Mouse (Mus musculus) testis, postnatal 14 days (tissue): ENCODE results near the gene Gm17018.
"Not testable (repeated sequence)": the region's sequence is repeated elsewhere in the genome, so short reads cannot be mapped to it uniquely, and the experiment has no call there.

Experiments
- DNase-seq: peaks from one replicate; pipeline ENCODE4 v3.0.0; 2021; ENCODE audit warnings: low spot score

Gm17018 gene

DNA sequence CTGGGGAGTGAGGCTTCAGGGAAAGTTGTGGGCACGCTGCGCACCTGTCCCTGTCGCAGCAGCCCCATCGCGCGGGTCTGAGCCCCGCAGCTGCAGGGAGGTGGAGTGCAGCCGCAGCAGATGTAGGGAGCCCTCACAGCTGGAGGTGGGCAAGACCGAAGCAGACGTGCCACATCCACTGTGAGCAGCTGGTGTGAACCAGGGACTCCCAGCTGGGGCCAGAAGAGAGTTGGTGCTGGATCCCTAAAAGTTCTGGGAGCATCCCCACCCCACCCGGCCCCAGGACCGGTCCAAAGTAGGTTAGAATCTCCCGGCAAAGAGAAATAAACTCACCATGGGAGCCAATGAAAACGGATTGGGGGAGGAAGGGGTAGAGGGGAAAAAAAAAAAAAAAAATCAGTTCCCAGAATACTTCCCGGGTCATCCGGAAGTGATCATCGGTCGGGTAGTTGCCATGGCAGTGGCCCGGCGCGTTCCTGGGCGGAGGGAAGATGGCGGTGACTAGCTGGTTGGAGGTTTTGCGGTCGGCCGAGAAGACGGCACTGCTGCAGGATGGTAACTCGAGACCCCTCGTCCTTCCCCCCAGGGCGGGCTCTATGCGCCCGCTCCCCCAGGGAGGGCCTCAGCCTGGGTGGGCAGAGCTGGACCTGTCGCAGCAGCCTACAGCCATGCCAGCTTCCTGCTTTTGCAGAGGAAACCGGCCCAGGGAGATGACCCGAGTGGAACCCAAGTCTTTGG, at the start of gene Gm17018, which contains the start of gene Poll:
Gm17018 (plus strand) TSS at position 463 of the 738 bp plus-strand sequence.
Poll (minus strand) TSS at position 379 of the 738 bp plus-strand sequence.
- DNase-seq, result peak; percentile 84

DNA sequence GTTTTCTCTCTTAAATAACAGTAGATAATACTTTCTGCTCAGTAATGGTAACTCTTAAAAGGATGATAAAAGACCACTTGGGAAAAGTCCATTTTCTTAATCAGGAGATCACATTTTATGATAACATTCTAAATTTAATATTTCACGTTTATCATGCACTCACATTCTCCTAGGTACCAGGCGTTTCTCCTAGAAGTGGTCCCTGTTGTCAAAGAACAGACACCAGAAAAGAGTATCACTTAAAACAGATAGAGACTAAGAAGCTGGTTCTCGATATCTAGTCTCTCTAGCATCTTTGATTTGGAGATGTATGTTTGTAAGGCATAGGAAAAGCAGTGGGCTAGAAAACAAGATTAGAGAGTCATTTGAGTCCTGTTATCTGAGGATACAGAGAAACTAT, 49.7 kb upstream of the Gm17018 start:
- no peak for DNase-seq

DNA sequence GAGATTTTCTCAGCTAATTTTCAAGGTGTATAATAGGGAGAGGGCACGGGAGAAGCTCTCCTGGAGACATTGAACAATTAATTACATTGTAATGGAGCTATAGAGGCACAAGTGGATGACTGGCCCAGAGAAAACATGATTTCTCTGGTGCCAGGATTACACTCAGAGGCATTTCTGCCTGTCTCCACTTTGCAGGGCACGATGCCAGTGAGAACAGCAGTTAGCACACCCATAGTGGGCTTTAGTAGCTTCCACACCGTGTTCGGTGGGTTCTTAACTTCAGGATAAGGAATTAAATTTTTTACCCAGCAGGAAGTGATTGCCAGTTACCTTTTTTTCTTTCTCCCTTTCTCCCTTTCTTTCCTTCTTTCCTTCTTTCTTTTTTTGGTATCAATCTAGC, 49.0 kb upstream of the Gm17018 start:
- DNase-seq, result no peak

DNA sequence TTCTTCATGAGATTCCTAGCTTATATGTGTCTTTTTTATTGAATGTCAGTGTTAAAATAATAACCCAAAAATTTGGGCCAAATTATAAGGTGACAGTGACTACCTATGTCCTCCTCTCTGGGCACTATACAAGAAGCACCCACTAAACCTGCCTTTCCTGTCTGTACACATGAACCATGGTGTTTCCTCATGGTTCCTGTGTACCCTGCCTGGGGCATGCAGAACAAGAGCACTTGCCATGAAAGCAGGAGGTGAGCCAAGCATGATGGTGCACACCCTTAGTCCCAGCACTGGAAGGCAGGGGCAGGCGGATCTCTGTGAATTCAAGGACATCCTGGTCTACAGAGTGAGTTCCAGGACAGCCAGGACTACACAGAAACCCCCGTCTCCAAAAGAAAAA, 45.1 kb upstream of the Gm17018 start:
- DNase-seq, result no peak

DNA sequence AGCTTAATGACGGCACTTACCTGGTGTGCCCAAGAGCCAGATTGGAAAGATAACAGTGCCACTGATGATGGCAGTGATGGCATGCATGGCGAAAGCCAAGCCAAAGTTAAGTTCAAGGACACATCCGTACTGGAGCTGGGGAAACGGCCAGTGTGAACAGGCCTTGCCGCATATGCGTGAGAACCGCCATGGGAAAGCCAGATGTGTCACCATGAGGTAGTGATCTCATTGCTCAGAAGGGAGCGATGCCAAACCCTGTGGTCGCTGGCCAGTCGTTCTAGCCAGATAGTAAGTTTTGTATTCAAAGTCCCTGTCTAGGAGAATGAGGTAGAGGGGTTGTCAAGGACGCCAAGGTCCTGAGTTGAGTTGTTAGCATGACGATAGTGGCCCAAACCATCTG, 44.2 kb upstream of the Gm17018 start:
- no peak for DNase-seq

DNA sequence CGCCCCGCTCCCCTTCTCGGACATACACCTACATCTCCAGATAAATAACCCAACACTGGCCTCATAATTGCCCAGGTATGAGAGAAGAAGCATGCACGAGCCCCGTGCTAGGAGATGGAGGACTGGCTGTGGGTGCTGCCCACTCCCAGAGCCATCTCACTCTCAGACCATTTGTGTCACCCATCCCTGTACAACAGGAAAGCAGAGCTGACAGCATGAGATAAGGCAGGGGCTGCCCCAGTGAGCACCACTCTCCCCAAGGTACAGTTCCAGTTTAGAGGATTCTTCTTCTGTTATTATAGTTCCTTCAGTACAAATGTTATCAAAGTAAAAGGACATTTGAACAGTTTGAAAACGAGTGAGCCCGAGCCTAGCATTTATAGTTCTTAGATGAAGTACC, 33.0 kb upstream of the Gm17018 start:
- DNase-seq, result no peak

DNA sequence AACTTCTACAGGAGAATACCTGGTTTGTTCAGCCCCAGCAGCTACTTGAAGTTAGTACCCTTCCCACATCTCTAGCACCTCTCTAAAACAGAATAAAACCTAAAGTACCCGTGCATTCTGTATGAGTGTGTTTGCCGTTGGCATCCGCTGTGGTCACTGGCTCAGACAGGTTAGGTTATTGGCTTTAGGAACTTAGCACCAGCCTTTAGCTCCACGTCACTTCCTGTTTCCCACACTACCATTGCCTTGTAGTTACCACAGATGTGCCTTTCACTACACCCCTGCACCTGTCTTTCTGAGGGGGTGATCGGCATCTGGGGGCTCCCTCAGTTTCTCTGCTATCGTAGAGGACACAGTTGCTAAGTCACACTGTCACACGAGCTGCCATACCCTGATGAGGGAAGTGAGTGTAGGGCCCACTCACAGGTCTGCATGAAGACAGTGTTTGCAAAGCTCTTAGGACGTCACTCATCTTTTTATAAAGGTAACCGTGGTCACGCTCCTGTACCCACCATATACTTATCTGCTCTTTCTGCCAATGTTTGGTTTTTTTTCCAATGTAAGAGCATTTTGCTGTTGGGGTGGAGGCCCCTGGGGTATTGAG, 32.4 kb upstream of the Gm17018 start:
- DNase-seq, result no peak

DNA sequence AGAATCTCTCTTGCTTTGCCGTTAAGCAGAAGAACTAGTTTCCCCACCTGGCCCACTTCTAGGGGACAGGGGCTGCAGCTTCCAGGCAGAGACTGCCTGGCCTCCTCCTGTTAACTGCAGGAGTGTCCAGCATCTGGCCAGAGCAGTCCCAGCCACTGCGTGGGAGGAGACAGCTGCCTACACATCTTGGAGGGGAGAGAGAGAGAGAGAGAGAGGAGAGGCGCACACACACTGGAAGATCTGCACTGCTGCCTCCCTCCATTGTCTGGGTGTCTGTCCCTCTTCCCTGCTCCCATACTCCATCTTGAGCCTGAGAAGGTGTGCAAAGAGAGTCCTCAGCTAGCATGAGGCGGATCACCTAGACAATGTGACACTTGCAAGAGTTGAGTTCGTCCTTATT, 31.1 kb upstream of the Gm17018 start:
- DNase-seq, result no peak

DNA sequence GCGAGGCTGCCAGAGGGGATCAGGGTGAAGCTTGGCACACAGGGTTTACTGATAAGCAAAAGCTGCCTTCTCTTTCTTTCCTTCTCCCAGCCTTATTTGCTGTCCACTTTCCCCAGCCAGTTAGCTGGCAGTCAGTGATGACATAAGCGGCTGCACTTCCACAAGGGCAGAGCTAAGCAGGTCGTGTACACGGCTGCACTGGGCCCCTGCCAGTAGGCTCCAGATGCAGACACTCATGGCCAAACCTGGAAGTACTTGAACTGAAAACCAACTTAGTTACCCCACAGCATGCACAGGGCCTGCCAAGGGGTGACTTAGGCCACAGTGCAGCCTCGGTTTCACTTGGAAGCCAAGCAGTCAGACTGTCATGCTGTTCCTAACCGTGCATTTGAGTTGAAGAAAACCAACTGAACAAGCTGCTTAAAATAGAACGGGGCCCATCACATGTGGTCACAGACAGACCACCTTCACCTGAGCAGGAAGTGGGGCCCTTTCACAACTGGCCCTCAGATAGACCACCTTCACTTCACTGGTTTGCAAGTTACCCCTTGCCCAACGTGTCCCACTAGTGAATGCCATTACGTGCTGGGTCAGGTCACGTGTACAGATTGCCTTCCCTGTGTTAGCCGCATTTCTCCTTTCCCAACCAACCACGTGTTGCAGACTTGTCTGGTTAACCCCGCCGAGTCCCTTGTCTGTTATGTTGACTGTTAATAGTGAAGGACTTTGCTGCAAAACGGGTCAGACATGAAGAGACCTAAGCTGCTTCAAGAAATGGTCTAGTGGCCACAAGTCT, 30.0 kb upstream of the Gm17018 start:
- DNase-seq, result no peak

DNA sequence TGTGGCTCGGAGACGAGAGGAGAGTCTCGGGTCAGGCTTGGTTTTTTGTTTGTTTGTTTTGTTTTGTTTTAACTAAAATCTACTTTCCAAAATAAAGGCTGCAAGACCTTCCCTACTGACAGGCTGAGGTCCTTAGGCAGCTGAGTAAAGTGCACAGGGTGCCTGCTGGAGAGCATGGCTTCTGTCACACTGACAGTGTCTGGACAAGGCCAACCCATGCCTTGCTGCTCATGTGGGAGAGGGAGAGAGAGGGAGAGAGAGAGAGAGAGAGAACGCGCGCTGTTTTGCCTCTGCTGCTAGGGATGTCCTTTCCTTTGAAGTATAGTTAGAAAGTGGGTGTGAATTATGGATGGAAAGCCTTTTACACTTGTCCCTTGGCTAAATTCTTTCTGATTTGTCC, 28.9 kb upstream of the Gm17018 start:
- no peak for DNase-seq

DNA sequence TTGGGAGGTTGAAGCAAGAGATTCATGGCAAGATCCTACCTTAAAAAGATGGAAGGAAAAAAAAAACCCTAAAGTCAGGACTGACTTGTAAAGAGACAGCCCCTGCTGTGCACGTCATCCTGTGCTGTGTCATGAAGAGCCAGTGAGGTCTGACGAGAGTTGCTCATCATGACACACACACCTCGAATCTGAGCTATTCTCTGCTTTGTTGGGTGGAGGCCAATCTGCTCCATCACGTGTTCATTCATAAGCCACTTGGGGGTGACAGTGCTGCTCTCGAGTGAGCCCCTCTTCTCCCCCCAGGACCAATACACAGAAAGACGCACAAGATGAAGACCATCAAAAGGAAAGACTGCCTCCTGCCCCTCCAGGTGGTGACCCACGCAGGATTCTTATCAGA, 26.8 kb upstream of the Gm17018 start:
- DNase-seq, result no peak

DNA sequence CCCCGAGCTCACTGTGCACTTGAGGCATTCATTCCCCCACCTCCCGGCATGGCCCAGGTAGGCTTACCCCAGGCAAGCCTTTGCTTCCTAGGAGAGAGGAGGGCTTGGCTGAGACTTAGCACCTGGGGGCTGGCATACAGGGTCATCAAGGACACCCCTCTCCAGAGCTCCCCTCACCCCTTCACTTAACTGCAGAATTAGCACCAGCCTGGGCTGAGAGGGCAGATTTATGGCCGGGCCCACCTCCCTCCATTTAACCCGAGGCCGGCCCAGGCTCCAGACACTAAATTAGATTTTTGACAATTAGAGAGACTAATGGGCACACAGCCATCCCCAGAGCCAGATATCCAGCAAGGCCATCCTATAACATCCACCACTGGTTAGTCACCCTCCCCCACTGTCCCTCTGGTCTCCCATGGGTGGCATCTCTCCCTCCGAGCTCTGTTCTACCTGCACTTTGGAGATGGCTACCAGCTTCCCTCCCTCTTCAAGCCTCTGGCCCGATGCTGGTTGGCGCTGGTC, 25.1 kb upstream of the Gm17018 start:
- DNase-seq, result no peak

DNA sequence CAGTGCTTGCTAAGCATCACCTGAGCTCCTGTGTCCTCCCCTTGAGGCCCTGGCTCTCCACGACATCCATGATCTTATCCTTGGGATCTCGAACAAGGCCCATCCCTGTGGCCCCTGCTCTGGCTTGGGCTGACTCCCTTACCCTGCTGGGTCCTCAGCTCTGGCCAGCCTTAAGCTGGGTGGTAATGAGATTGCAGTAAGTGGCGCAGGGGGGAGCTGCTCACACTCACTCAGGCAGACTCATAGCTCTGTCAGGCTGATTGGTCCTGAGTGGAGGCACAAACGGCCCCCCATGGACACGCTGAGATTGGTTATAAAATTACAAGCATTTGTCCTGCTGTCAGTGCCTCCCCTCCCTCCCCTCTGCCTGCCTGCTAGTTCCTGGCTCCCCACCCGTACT, 24.5 kb upstream of the Gm17018 start:
- no peak for DNase-seq

DNA sequence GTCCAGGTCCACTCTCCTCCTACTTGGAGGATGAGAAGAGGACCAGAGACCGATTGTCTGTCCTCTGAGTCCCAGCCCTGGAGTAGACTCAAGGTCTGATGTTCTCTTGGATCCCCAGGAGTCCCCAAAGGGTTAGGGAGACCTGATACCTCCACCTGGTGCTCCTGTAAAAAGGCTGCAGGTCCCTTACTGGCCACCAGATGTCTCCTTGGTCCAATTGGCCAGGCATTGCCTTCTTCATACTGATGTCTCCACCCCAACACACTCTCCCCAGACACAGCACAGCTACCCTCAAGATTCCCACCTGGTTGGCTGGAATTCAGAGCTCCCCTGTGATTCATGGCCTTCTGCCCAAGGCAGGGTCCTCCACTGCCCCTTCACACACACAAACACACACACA, 22.9 kb upstream of the Gm17018 start:
- no peak for DNase-seq

DNA sequence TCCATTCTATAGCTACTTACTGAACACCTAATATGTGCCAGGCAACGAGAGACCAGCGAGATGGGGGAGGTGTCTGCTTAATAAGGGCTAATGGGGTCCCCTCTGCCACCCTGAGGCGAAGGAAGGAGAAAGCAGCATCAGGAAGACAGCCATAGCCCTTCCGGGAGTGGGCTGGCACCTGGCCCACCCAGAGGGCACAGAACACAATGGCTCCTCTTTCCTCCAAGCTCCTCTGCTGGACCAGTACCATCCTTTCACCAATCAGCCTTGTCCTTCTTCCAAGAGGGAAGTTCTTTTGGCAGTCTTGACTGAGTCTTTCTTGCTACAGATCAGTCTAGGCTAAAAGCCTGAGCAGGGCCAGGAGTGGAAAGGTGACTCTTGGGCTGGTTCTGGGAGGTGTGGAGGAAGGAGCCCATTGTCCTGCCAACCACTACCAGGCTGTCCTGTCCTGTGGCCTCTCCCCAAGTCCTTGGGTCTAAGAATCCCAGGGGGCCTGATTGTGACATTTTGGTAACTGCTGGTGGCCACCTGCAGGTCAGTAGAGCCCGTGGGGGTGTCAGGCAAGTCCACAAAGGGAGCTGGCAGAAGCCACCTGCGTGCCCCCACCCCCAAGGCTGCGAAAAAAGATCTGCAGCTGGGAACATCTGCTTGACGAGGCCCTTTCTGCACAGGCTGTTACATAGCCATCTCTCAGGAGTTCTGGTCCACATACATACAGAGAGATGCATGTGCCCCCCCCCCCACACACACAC, 19.6 kb upstream of the Gm17018 start:
- DNase-seq, result no peak

DNA sequence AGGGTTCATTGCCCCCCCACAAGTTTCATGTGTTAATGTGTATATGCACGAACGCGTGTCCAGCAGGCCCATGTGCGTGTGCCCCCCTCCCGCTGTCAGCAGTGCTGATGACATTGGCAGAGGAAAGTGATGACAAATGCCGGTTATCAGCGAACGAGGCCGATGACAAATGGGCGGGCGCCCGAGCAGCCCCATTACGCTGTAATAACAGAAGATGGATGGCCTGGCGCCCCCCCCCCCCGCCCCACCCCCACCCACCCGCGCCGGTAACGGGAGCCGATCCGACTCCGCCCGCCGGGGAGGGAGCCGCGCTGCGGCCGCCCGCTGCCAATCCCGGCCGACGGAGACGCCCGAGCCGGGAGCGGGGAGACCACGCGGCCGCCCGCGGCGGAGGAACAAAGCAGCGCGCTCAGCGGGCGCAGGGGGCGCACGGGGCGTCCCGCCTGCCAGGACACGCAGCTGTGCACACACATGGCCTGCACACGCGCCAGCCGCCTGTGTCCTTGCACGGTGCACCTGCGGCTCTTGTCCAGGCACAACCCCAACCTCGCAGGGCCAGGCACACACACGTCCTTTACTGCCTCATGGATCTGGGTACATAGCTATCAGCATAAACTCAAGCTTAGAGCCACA, 18.9 kb upstream of the Gm17018 start:
- DNase-seq, result peak; percentile 27

DNA sequence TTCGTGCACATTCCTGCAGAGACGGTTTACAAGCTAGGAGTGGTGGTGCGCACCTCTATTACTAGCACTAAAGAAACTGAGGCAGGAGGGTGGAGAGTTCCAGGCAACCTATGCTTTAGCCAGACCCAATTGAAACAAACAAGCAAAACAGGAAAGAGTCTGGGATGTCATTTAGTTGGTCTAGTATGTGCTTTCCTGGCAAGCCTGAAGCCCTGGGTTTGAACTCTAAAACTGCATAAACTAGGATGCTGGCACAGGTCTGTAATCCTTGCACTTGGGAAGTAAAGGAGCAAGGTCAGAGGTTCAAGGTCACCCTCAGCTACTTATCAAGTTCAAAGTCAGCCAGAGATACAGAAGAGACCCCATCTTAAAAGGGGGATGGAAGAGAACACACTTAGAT, 18.4 kb upstream of the Gm17018 start:
- DNase-seq, result no peak

DNA sequence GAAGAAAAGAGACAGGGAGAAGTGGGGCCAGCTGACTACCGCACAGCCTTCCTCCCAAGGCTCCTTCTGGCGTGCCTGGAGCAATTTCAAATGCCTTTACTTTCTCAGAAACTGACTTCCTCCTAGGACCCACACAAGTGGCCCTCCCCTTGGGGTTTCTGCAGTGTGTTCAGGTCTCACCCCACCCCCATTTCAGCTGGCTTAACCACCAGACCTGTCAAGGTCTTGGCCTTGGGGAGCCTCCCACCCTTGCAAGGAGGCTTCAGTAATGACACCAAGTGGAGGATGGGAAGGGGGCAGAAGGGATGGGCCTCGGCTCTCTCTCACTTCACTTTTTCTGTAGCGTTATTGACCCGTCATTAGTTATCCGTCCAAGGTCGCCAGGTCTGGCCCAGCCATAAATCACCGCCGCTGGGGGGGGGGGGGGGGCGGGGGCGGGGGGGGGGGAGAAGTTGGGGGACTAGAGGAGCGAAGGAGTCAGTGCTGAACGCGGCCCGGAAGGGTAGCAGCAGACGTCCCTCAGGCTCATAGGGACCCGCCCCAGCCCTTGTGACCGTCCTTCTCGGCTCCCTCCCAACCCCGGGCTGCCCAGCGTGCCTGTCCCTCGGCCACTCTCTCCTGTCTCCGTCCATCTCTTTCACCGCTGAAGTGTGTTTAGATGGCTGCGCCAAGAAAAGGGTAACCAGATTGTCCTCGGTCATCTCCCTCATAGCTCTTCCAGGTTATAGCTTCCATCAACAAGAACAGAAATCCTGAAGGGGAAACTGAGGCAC, 16.1 kb upstream of the Gm17018 start:
- no peak for DNase-seq

DNA sequence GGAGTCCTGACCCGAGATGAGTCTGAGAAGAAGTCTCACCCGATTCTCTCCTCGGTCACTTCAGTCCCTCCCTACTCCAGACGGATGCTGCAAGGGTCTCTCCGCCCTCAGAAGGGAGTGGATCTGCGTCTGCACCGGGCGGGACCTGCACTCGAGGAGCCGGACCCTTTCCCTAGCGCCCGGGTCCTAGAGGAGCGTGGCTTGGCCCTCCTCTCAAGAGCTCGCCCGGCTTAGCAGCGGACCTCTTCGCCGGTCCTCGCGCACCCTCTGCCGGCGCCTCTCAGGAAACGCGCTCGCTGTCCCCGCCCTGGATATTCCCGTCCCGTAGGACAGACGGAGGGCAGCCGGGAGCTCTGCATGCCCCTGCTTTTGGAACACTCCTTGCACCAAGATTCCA, 15.5 kb upstream of the Gm17018 start:
- peak; percentile 82 for DNase-seq

DNA sequence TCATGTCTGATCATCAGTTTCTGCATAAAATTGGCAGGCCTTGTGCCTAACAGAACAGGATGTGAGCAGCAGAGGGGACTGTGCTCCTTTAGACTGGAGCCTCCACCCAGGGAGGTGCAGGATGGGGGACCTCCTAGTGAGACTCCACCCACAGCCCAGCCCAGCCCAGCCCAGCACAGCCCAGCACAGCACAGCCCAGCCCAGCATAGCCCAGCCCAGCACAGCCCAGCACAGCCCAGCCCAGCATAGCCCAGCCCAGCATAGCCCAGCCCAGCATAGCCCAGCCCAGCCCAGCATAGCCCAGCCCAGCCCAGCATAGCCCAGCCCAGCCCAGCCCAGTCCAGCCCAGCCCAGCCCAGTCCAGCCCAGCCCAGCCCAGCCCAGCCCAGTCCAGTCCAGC, 12.2 kb upstream of the Gm17018 start:
- not testable (repeated sequence) for DNase-seq
